Mouse (Mus musculus): ENCODE results near the gene Gm20388.

DNA sequence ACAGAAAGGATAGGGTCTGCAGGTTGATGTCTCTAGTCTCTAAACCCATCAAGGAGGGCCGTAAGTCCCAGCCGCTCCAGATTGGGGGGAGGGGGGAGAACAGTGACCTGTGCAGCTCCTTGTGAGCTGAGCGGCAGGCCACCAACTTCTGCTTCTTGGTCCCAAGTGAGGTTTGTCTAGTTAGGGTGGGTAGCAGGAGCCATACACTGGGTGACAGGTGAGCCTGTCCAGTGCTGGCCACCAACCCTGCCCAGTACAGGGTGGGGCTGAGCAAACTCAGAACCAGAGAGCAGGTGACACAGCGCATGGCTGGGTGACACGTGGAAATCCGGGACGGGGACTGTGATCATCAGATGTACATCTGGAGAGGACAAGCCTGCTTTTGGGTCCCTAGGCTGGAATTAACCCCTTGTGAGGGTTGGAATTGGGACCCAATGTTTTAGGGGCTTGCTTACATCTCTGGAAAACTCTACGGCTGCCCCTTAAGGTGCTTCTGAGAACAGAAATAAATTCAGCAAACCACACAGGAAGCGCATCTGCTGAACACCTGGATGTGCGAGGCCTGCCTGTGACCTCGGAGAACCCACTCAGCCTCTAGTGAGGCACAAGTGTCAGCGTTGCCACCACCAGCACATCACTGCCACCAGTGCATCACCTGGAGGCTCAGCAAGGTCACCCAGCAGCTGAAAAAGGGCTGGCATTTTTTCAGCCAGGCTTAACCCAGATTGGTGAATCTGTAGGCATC is 2791.0 kb downstream of the Gm20388 start:
- TF ChIP-seq CTCF (IDR thresholded peaks at IDR 0.05; ENCODE audit: low read depth) (no peak), EP300 (IDR thresholded peaks at IDR 0.05; ENCODE audit: low read depth) (no peak)
